Mouse (Mus musculus) liver, embryonic 14.5 days (tissue): ENCODE measurements around the gene Notch2. TPM values are rescaled to one million over a fixed set of nuclear protein-coding genes. Genes with fewer than 3 reads are reported as not detected.

ENCODE experiments used
- ATAC-seq: fragments of 200-750 bp; cut with Nextera tagmentation; 2 replicates; pipeline ENCODE4 v1.8.0; 2017; ENCODE audit warnings: moderate number of reproducible peaks, mild to moderate bottlenecking, moderate library complexity; ENCODE audit not compliant: insufficient read depth
- DNase-seq, 3 experiments: peaks; one replicate each; pipeline ENCODE4 v3.0.0-alpha.2; 2012 to 2013; ENCODE audit warnings: low read depth in 3 of 3, low spot score in 3 of 3
- H3K27ac ChIP-seq: fragments of 300-500 bp; sonication (generic); 2 replicates; pipeline ENCODE4 v1.5.1; 2014; ENCODE audit warnings: moderate library complexity, mild to moderate bottlenecking, control low read depth, inconsistent platforms
- H3K27me3 ChIP-seq: fragments of 300-500 bp; sonication (generic); 2 replicates; pipeline ENCODE4 v1.6.1; 2014; ENCODE audit warnings: mild to moderate bottlenecking, low read length, moderate library complexity; ENCODE audit not compliant: control insufficient read depth, insufficient read depth
- H3K36me3 ChIP-seq: fragments of 300-500 bp; sonication (generic); replicated peaks from 2 replicates; pipeline ENCODE4 v1.6.1; 2014; ENCODE audit warnings: low read depth; ENCODE audit not compliant: control insufficient read depth, insufficient read depth
- H3K4me1 ChIP-seq, 2 experiments: fragments of 200-500 bp in 1 of 2; fragments of 300-500 bp in 1 of 2; sonication (generic) in 1 of 2; replicated peaks; 2 replicates each; pipeline ENCODE4 v1.6.1; 2012 to 2014; ENCODE audit warnings: antibody characterized with exemption in 1 of 2, inconsistent platforms in 1 of 2, low read length in 1 of 2; ENCODE audit not compliant: control insufficient read depth in 2 of 2, insufficient read depth in 2 of 2
- H3K4me2 ChIP-seq: fragments of 300-500 bp; sonication (generic); 2 replicates; pipeline ENCODE4 v1.6.1; 2014; ENCODE audit warnings: low read depth, mild to moderate bottlenecking, control low read depth, moderate library complexity
- H3K4me3 ChIP-seq, 2 experiments: fragments of 200-500 bp in 1 of 2; fragments of 300-500 bp in 1 of 2; sonication (generic) in 1 of 2; 2 replicates each; pipeline ENCODE4 v1.5.1; 2012 to 2014; ENCODE audit warnings: low read depth in 2 of 2, low read length in 2 of 2, mild to moderate bottlenecking in 2 of 2, control low read depth in 1 of 2, inconsistent platforms in 1 of 2, moderate library complexity in 1 of 2; ENCODE audit not compliant: insufficient read depth in 1 of 2
- H3K9ac ChIP-seq: fragments of 300-500 bp; sonication (generic); replicated peaks from 2 replicates; pipeline ENCODE4 v1.6.1; 2014; ENCODE audit warnings: mild to moderate bottlenecking, control low read depth, moderate library complexity
- H3K9me3 ChIP-seq: fragments of 300-500 bp; sonication (generic); 2 replicates; pipeline ENCODE4 v1.6.1; 2016; ENCODE audit warnings: low read length, mixed read lengths; ENCODE audit not compliant: control insufficient read depth
- CTCF ChIP-seq: IDR thresholded peaks from 2 replicates; pipeline ENCODE4 v1.5.1; 2016; ENCODE audit warnings: antibody characterized with exemption, low read depth, control low read depth
- EP300 ChIP-seq: IDR thresholded peaks from 2 replicates; pipeline ENCODE4 v1.6.1; 2016; ENCODE audit warnings: antibody characterized with exemption, low read depth
- WGBS: fragments of 180-500 bp; shearing (Covaris S2); extraction: QIAGEN DNeasy Blood & Tissue Kit; methylation state at CpG from one replicate; pipeline ENCODE4 v1.1.7; 2014; ENCODE audit not compliant: insufficient replicate concordance; 5-methylcytosine and 5-hydroxymethylcytosine counted together
- polyA plus RNA-seq, 2 experiments: library from polyadenylated mRNA; depleted of rRNA in 1 of 2; stranded (reverse) in 1 of 2; unstranded in 1 of 2; fragments of >200 nt; fragmentation: Nextera tagmentation in 1 of 2; extraction: Ambion mirVana in 1 of 2; gene quantifications; 2 replicates each; pipeline versions ENCODE4 v1.2.1 to v1.2.3; 2012 to 2014

Notch2 gene
- polyA plus RNA-seq, 2 experiments, result 3.0 to 5.4 TPM

DNA sequence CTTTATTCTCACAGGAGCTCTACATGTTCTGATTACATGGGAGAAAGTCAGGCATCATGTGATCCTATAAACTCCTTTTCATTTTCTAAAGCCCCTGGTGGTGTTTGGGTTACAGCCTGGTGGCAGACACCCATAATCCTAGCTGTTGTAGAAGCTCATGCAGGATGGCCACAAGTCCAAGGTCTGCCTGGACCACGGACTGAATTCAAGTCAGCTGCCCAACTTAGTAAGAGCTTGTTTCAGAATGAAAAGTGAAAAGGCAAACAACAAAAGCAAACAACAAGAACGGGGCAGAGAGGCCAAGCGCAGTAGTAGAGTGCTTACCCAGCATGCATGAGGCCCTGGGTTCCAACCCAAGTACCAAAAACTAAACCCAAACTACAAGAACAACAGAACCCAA lies 95.5 kb downstream of the Notch2 start:
- Histone ChIP-seq H3K27me3 (no peaks in the 10 kb centered on the region), H3K4me3 (no peak overlapping the region), H3K4me1 (peaks cover 0 to 5% of the 10 kb centered on the region in 2 experiments; a peak in 1 of 4 replicates), H3K9me3 (no peaks in the 10 kb centered on the region), H3K4me2 (no peak overlapping the region), H3K27ac (no peak overlapping the region), H3K36me3 (peaks cover 15% of the 10 kb centered on the region), H3K9ac (no peak overlapping the region)
- WGBS, result 67% methylated on average over 3 of the region's 3 CpGs
- peak; percentile 13; the same call in 1 of the 2 replicates for ATAC-seq
- no peak for TF ChIP-seq CTCF
- no peak for TF ChIP-seq EP300
- DNase-seq, result peak in 1 of 3 experiments; percentile 15

DNA sequence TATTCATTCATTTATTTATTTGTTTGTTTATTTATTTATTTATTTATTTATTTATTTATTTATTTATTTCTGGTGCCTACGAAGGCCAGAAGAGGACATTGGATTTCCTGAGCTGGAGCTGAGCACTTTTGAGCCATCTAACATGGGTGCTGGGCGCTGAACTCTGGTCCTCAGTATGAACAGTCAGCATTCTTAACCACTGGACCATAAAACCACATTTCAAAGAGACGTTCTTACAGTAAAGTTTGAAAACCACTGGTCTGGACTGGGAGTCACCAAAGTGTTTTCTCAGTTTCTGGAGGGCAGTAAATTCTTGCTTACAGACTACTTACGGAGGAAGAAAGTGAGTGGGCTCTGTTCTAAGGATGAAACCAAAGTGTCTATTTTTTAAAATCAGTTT lies 97.3 kb downstream of the Notch2 start:
- Histone ChIP-seq H3K9me3 (no peaks in the 10 kb centered on the region), H3K27ac (no peak overlapping the region), H3K4me1 (no peaks in the 10 kb centered on the region; a peak in 1 of 4 replicates), H3K27me3 (no peaks in the 10 kb centered on the region), H3K4me2 (no peak overlapping the region), H3K36me3 (peaks cover 7% of the 10 kb centered on the region), H3K9ac (no peak overlapping the region), H3K4me3 (no peak overlapping the region)
- no peak for DNase-seq
- WGBS, result 73% methylated on average over 4 of the region's 4 CpGs
- no peak for ATAC-seq
- TF ChIP-seq CTCF (no peak), EP300 (no peak)

DNA sequence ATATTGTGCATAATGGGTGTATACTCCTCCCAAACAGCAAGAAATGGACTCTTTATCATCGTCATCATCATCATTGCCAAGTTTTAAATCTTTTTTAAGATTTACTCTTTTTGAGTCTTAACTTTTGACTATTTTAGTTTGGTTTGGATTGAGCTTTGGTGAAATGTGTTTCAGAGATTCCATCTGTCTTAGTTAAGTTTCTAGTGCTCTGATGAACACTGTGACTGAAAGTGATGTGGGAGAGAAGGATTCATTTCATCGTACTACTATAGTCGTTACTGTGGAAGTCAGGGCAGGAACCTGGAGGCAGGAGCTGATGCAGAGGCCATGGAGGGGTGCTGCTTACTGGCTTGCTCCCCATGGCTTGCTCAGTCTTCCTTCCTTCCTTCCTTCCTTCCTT lies 104.9 kb downstream of the Notch2 start:
- TF ChIP-seq EP300, result no peak
- TF ChIP-seq CTCF, result no peak
- Histone ChIP-seq H3K4me1 (no peaks in the 10 kb centered on the region), H3K9me3 (no peaks in the 10 kb centered on the region), H3K27ac (no peak overlapping the region), H3K27me3 (no peaks in the 10 kb centered on the region), H3K36me3 (peaks cover 3% of the 10 kb centered on the region; the same call in 1 of the 2 replicates), H3K9ac (no peak overlapping the region), H3K4me2 (no peak overlapping the region), H3K4me3 (no peak overlapping the region)
- DNase-seq (no peak), ATAC-seq (no peak)
- WGBS, result 71% methylated on average over 3 of the region's 3 CpGs

DNA sequence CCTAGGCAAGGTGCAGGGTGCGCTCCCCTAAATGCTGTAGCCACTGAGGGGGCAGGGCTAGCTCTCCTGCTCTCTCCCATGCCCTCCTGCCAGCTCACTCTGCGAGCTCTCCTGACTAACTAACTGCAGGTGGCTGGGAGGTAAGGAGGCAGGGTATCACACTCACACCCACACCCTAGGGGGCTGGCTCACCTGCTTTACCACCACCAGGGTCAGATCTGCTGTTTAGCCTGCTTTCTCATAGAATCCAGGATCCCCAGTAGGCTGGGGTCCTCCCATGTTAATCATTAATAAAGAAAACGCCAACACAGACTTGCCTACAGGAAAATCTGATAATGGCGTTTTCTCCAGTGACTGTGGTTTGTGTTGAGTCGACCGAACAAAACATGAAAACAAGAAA lies 106.0 kb downstream of the Notch2 start:
- no peak for TF ChIP-seq CTCF
- TF ChIP-seq EP300, result no peak
- H3K27ac ChIP-seq, result no peak overlapping the region
- H3K36me3 ChIP-seq, result peaks cover 8% of the 10 kb centered on the region; the same call in 1 of the 2 replicates
- H3K4me2 ChIP-seq, result no peak overlapping the region
- H3K27me3 ChIP-seq, result no peaks in the 10 kb centered on the region
- no peak overlapping the region for H3K4me3 ChIP-seq
- H3K9ac ChIP-seq, result no peak overlapping the region
- 61% methylated on average over 6 of the region's 6 CpGs for WGBS
- H3K9me3 ChIP-seq, result no peaks in the 10 kb centered on the region
- no peaks in the 10 kb centered on the region for H3K4me1 ChIP-seq
- DNase-seq, result no peak
- peak; percentile 43 for ATAC-seq

DNA sequence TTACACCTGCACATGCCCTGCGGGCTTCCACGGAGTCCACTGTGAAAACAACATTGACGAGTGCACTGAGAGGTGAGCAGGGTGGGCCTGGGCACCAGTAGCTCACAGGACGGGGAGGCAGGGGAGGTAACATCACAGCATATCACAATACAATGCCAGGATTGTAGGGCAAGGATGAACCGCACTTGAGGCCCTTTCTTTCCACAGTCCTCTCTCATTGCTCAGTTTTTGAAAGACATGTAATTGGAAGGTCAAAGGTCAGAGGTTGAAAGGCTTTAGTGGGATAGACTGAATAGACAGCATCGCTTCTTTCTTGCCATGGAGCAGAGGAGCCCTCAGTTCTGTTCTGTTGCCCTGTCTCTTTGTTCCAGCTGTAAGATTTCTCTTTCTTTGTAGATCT lies 107.6 kb downstream of the Notch2 start:
- H3K36me3 ChIP-seq, result peaks cover 8% of the 10 kb centered on the region; the same call in 1 of the 2 replicates
- H3K27ac ChIP-seq, result no peak overlapping the region
- H3K4me2 ChIP-seq, result no peak overlapping the region
- no peak for DNase-seq
- WGBS, result 64% methylated on average over 6 of the region's 6 CpGs
- TF ChIP-seq EP300 (no peak), CTCF (no peak)
- ATAC-seq, result no peak
- no peaks in the 10 kb centered on the region for H3K27me3 ChIP-seq
- no peaks in the 10 kb centered on the region for H3K4me1 ChIP-seq
- H3K4me3 ChIP-seq, result no peak overlapping the region
- H3K9ac ChIP-seq, result no peak overlapping the region
- H3K9me3 ChIP-seq, result no peaks in the 10 kb centered on the region
